Mouse (Mus musculus) ovary, postnatal 36 days (tissue): ENCODE measurements at regions not wholly inside any gene's neighbourhood (a gene's known extent, or its start where the extent isn't known, plus 50 kb on each side); places are given as distances from the start of the nearest gene placed in this dataset.

Experiments
- DNase-seq: peaks from one replicate; pipeline ENCODE4 v3.0.0; 2022; ENCODE audit warnings: low spot score, mixed read lengths

DNA sequence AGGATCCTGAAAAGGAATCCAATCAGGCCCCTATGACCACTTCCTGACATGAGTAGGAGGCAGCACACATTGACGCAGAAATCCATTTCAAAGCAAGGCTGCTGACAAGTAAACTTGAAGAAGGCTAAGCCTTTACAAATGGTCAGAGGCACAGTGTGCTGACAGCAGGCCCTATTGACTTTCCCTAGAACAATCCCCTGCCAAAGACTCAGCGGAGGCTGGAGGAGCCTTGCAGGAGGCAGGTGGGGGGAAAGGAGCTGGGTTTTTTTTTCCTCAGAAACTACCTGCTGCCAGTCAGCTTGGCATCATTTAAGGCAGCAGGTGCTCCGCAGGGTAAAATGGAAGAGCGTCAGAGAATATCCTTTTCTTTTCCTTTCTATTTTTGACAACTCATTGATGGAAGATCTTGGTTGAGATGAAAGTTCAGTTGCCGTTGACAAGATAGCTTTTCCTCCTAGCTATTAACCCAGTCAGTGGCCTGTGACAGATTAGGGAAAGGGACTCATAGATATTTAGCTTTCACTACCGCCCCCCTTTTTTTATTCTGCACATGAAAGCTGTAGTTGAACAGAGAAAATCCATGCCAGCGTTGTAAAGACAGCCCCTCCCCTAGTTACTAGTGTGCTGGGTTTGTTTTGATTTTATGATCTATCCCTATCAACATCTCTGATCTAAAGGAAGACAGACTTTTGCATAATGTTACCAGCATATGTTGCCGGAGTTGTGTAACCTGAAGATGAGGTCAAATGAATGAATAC, 210.6 kb downstream of the Csnka2ip start:
- DNase-seq, result no peak

DNA sequence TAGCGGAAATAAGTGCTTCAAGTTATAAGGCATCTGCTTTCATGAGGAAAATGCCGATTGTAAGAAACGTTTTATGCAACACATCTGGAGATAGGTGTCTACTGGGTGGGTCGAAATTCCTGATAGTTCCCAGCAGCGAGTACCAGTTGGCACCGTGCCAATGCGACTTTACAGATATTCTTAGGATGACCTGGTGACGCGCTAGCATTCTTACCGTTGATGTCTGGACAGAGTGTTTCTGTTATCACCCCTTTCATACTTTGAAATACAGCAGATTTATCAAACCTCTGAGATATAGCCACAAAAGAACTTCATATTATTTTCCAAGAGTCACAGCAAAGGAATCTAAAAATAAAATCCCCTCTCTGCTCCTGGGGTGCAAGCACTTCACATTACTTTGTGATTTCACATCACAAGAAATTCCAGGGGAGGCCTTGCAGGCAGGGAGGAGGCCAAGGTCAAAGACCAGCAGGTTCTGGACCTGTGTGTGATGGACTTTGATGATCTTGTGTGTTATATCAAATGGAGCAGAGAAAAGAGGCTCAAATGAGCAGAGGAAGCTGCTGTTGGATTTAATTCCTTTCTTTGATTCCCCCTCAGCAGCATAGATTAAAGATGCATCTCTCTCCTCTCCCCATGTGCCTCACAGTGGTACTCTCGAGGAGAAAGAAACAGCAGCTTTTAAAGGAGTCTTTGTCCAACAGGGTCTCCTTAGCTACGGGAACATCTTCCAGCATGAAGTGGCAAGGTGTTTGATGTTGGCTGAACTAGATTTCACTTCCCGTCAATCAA, 233.4 kb downstream of the Csnka2ip start:
- no peak for DNase-seq

DNA sequence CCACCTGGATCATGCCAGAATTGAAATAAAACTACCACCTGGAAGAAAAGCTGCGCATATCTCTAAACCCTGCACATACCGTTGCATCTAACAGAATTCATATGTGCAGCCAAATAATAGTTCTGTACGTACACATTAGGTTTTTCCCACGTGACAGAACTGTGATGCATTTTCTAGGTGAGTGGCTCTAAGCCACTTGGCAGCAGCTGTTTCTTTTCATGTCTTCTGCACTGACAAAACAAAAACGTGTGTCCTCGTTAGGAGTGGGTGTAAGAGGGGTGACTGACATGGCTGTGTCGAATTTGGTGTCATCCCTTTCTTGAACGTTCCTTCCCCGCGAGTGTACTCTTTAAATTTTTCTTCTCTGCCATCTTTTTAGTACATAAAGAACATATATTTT, 254.3 kb downstream of the Csnka2ip start:
- DNase-seq, result no peak

DNA sequence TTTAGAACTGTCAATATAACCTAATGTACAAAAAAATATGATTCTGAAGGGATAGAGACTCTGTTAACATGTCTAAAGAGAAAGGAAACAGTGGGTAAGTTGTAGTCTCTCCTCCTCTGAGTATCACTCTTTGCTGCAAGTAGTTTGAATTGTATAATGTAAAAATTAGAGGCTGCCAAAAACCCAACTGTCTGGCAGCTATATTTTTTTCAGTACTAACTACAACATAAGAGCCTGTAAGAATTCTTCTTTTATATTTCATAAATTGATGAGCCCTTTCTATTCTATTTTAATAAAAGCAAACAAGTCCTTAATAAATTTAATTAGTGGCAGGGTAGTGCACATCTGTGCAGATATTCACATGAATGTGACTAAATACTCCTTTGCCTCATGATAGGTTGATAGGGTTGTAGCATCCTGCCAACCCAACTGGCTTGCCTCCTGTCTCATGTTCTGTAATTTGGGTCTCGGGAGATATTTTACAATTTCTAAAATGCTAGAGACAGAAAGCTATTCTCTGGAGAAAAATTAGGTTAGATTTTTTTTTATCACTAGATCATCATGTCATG, 269.2 kb downstream of the Csnka2ip start:
- no peak for DNase-seq

DNA sequence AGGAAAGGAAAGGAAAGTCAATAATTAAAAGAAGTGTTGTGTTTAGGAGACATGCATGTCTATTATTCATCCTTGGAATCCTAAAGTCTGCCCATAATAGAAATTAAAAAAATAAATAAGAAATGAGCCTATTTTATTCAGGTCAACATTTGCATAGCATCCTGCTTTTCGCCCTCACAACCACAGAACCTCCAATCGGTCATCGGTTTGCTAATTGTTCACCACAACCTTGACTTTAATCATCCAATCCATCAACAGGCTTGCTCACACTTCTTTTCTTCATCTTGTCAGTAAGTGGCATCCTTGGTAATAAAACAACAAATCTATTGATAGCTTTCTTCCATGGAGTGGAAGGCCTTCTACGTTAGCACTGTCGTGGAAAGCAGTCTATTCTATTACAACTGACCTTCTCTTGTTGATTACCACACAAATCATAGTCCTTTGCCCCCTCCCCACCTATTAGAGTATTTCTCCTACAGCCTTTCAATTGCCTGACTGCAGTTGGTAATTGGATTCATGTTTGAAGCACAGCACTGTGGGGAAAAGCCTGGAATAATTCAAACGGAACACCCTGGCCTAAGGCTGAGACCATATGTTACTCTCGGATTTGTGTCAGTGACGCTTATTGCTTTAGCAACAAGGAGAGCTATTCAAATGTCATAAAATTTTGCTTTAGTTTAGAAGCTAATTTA, 269.9 kb downstream of the Csnka2ip start:
- DNase-seq, result no peak

DNA sequence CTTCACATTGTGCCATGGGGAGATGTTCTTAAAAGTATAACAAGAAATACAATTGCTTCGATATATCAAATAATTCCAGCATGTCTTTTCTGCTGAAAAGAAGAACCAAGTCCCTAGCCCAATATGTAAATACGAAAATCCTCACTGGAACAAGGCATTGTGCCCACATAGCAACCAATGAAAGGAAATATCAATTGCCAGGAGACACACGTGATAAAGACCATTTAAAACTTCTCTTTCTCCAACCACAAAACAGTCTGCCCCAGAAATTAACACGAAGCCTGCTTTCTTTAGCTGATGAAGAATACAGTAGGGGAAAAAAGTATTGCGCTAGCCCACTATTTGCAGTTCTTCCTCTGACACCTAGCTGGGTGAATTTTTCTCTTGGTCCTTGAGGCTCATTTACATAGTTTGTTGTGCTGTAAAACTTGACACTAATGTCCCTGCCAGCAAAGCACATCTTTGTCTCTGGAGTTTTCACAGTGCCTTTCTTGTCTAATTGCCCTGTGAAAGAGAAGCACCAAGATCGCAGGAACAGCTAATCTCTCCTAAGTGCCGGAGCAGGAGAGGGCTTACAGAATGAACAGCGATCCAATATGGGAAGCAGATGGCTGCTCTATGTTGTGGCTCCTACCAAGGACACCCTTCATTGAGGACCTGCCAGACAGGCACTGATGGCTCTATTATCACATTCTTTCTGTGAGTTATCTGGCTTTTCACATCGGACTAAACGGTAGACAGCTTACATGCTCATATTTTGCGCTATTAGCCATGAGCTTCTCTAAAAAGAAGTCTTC, 272.7 kb downstream of the Csnka2ip start:
- no peak for DNase-seq

- no peak for DNase-seq
Observed at GRCm38 (mm10) chr16:64318796-64319493, 283.3 kb downstream of the Csnka2ip start.

DNA sequence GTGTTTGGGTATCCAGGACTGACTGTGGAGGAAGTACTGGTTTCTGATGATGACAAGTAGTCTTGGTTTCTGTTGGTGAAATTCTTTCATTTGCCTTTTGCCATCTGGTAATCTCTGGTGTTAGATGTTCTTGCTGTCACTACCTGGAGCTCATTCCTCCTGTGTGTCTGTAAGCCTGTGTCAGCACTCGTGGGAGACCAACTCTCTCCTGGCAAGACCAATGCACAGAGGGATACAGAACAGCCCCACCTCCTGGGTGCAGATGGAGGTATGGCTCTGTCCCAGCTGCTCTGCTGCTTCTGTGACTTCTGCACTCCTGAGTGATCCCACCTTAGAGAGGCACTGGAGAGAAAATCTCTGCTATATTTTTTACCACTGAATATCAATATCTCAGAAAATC, 285.4 kb downstream of the Csnka2ip start:
- no peak for DNase-seq

DNA sequence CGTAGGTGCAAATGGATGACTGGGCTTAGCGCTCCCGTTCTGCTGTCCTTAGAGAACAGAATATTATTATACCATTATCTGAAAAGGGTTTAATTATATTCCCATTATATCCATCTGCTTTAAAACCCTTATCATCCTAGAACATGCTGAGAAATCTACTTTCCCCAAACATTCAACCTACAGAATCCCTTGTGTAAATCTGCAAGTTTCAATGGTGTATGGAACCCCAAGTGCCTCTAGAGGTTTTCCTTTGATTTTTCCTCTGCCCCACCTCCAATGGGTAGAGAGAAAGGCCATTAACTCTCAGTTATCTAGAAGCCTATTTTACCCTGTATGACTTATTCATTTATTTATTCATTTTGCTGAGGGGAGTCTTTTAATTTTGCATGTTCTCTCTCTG, 308.7 kb downstream of the Csnka2ip start:
- DNase-seq, result no peak

DNA sequence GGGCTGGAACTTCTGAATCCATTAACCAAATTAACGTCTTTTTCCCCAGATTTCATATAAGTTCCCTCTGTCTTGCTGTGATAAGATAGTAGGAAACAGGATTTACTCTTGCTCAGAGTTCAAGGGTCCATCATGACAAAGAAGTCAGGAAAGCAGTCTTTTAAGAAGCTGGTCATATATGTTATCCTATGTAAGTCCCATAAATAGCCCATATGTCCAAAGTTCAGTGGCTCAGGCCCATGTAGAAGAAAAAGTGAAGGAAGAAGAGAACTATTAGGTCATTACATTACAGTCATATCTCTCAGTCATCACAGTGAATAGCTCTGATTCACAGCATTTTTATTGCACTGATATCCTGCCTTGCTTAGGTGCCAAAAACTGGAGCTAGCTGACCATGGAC, 316.9 kb downstream of the Csnka2ip start:
- DNase-seq, result no peak

GRCm38 (mm10) chr16:64275860-64276597, 326.2 kb downstream of the Csnka2ip start:
- DNase-seq, result no peak

DNA sequence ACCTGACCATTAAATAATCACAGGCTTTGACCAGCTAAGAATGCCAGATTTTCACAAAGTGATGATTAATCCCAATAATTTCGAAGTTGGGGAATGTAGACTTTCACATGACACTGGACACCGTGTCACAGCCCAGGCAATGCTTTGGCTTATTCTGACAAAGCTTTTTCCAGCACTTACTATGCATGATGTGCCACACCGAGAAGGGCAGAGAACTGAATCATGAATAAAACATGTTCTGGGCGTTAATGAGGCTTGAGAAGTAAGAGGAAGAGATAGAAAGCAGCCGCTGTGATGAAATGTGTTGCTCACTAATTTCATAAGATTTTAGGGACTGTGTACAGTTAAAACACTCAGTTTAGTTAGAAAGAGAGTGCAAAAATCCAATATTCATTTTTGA, 326.8 kb downstream of the Csnka2ip start:
- DNase-seq, result no peak

DNA sequence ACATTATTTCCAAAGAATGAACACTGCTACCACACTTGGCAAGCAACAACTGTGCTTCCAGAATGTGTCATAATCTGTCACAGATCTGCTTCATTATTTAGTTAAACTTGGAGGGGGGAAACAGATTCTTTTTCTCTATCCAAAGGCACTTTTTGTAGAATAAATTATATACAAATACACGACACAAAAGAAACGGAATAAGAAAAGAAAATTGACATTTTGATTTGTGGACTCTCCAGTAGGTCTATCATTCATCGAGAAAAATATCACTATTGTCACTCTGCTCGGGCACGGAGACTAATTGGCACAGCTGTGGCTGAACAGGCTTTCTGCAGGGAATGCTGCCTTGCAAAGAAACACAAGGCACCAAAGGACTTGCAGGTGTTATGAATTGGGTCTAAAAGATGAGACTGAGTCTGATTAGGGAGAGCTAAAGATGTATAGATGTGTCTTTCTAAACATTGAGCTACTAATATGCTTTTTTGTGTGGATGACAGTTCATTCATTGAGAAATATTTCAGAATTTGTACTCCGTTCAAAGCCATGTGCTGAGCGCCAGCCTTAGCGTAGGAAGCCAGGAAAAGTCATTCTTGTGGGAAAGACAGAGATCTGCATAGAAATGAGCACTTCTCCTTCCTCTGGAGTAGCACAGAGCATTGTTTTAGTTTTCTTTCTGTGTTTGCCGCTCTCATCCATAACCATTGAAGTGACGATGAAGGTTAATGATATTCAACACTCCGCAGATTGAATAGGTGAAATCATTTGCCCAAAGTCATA, 337.1 kb downstream of the Csnka2ip start:
- DNase-seq, result no peak

DNA sequence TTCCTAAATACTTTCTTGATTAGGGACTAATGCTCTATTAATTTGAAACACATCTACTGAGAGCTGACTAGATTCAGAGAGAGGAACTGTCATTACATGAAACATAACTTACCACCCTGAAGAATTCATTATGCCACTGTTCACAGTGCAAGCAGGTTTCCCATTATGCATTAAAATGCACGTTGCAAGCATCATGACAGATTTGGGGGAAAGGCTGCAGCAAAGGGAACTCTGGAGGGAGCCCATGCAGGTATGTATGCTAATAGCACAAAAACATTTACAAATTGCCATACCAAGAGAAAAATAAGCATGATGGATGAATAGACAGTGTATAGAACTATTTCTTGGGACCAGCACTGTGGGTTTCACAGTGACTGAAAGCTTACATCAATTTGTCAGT, 351.1 kb downstream of the Csnka2ip start:
- DNase-seq, result no peak

- no peak for DNase-seq
Observed at GRCm38 (mm10) chr16:64248743-64249142, 353.5 kb downstream of the Csnka2ip start.

DNA sequence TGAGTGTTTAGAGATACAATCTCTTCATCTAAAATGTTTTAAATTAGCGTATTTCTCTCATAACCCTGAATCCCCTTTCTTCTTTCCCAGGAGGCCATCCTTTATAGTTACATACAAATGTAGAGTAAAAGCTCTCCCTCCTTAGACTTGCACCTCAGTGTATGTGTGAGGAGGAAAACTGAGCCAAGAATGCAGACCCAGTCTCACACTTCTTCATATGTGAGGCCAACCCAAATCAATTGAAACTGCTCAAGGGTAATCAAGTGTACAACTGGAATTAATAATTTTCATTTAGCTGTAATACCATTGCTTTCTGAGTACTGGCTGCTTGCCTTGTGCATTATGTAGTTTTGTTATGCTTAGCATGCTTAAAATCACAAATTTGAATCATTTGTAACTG, 356.3 kb downstream of the Csnka2ip start:
- DNase-seq, result no peak

DNA sequence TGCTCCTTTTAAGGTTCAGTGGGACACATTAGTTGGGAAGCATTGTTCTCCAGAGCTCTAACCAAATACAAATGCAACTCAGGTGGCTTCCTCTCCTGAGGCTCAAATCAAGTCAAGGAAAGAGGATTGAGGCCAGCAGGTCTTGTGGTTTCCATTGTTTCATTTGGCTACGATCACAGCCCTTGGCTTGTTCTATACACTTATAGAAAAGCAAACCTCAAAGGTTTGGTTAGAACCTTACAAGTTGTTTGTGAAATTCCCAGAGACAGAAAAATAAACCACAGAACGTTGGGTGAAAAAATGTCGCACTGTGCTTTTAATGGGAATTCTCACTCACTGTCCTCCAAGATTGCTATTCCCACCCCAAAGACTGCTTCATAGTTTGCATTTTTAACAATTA, 360.4 kb upstream of the Epha3 start:
- DNase-seq, result no peak

GRCm38 (mm10) chr16:64216671-64217070, 352.7 kb upstream of the Epha3 start:
- DNase-seq, result no peak

DNA sequence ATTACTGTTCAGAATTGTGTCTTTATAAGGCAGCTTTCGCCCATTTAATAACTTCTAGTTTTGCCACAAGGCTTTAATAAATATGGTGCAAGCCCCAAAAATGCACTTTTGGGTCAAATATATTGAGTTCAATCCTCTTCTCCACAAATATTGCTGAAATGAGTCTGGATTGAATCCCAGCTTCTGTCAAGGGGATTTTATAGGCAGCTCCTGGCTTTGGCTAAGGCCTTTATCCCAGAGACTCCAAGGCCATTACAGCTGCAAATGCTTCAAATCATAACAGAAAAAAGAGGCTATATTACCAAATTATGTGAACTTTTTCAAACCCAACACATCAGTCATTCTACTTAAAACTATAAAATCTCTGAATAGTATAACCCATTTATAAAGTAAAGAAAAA, 347.9 kb upstream of the Epha3 start:
- DNase-seq, result no peak
